Mouse (Mus musculus): ENCODE measurements around the gene Plcd3. TPM values are rescaled to one million over a fixed set of nuclear protein-coding genes. Genes with fewer than 3 reads are reported as not detected.
A peak's percentile ranks its signal among the peaks of the same experiment; 100 is the strongest.

Gene Plcd3
- total RNA-seq (2022) = 10 to 100 TPM; 17.5 to 20.3 (median 18.0) TPM

DNA sequence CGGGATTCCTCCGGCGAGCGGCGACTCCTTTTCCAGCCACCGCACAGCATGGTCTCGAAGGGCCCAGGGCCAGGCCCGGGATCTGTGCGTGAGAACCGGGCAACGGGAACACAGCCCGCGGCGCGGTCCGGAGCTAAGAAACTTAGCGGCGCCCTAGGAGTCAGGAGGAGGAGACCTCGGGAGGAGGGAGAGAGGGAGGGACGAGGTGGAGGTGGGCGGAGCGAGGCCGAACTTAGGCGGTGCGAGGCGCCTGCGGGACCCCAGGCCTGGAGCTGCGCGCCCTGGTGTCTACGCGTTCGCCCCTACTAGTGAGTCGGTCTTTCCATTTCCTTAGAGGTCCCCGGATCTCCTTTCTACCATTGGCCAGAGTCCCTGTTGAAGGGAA is at the start of gene Plcd3, which contains the start of gene Acbd4:
Plcd3 (minus strand) TSS at position 178 of the 385 bp plus-strand sequence.
Acbd4 (plus strand) TSS at position 202 of the 385 bp plus-strand sequence.
- peak; percentile 55 to 63 for DNase-seq (ENCODE audit: low spot score in 2 of 2)

GRCm38 (mm10) chr11:103149771-103150170 is 48.3 kb upstream of the Plcd3 start:
- DNase-seq (ENCODE audit: low spot score in 2 of 2) = no peak

DNA sequence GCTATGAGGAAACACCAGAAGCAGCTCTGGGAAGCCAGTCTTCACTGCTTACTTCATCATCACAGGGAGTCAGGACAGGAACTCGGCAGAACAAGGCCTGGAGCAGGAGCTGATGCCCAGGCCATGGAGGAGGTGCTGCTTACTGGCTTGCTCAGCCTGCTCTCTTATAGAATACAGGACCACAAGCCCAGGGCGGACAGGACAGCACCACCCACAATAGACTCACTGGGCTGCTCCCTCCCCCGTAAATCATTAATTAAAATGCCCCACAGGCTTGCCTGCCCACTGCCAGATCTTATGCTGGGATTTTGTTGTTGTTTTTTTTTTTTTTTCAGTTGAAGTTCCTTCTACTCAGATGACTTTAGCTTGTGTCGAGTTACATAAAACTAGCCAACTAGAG is 46.3 kb upstream of the Plcd3 start:
- DNase-seq (ENCODE audit: low spot score in 2 of 2) = no peak

- DNase-seq (ENCODE audit: low spot score in 2 of 2) = no peak
These were observed 44.9 kb upstream of the Plcd3 start for GRCm38 (mm10) chr11:103146386-103146785.

DNA sequence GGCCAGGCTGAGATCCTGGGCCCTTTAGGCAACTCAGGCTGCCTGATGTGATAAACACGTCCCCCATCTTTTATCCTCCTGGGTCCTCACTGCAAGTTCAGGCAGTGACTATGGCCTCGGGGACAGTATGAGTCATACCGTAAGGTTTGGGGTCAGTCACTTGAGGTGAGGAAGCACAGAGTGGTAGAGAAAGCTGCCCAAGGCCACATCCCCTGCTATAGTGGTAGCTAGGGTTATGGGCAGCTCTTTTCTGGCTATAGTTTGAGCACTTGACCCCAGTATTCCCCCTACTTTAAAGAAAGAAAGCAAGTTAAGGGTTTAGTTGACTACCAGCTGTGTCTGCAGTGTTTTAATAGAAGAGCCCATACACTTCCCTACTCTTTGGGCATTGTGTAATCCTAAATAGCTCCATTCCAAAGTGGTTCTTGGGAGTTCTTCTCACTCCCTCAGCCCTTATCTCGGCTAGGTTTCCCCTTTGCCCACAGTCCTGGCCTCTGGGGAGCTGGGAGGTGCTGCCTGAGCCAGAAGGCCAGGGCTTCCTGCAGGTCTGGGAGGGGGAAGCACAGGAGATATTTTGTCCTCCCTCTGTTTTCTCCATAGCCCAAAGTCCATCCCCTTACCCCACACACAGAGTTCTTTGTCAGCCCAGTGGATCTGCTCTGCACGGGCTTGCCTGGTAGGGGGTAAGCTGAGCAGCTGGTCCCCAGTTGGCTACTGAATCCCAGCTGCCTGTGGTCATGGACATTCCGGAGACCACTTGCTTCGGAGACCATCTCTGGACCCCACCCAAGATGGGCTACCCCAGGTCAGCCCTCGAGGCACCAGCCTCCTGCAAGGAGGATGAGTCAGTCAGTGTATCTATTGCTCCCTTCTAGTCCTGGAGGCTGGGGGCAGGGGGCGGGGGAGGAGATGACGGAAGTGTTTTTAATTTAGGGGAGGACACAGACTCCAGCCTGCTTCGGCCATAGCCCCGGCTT is 43.1 kb upstream of the Plcd3 start:
- no peak for DNase-seq (ENCODE audit: low spot score in 2 of 2)

- peak; percentile 66 to 91 for DNase-seq (ENCODE audit: low spot score in 2 of 2)
These were observed 41.2 kb upstream of the Plcd3 start for GRCm38 (mm10) chr11:103142441-103143182.

DNA sequence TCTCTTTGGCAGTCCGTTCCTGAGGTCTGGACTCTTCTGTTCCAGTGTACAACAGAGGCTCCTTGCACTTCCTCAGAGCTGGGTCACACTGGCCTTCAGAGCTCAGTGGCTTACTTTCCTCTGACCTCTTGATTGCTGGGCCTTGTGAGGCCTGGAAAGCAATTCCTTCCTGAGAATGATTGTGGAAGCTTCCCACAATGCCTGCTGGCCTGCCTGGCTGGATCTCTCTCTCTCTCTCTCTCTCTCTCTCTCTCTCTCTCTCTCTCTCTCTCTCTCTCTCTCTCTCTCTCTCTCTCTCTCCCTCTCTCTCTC is 40.4 kb upstream of the Plcd3 start:
- no peak for DNase-seq (ENCODE audit: low spot score in 2 of 2)

DNA sequence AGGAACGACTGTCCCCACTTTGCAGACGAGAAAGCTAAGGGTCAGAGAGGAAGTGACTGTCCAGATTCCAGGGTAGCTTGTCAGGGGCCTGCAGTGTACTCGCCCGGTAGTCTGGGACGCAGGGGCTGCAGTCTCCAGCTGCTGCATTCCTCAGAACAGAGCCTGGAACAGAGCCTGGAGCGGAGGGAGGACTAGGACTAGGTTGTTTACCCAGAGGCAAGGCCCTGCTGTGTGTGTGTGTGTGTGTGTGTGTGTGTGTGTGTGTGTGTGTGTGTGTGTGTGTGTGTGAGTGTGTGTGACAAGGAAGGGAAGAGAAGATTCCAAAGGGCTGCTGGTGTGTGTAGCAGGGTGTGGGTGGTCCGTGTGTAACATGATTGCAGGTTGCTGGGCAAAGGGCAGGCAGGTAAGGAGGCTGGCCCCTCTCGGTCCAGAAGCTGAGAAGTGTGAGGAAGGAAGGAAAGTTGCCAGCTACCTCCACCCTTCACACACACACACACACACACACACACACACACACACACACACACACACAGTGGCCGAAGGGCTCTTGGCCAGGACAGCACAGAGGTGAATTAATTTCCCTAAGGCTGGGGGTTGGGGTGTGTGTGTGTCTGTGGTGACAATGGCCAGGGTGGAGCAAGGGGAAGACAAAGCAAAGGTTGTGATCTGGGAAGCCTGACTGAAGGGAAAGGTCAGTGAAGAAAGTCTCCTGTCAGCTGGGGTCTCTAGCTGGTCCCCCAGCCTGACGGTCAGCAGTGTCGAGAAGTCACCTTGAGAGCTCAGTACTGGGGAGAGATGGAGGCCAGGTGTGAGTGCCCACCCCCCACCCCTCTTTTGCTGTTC is 39.9 kb upstream of the Plcd3 start:
- no peak for DNase-seq (ENCODE audit: low spot score in 2 of 2)

DNA sequence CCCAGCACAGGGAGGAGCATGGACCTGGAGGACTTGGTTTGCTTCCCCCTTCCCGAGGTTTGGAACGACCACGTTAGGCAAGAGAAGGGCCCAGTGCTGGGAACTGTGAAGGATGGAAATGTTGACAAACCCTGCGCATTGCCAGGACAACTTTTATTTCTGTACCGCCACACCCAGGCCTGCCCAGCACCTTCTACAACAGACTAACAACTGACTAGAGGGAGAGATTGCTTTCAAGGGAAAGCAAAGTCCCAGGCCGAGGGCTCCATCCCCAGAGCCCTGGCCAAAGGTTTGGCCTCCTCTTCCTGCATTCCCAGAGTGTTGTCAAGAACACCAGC is 39.3 kb upstream of the Plcd3 start:
- DNase-seq (ENCODE audit: low spot score in 2 of 2) = no peak

- no peak for DNase-seq (ENCODE audit: low spot score in 2 of 2)
These were observed 38.7 kb upstream of the Plcd3 start for GRCm38 (mm10) chr11:103139951-103140762.

- DNase-seq (ENCODE audit: low spot score in 2 of 2) = no peak
These were observed 34.6 kb upstream of the Plcd3 start for GRCm38 (mm10) chr11:103136039-103136577.

DNA sequence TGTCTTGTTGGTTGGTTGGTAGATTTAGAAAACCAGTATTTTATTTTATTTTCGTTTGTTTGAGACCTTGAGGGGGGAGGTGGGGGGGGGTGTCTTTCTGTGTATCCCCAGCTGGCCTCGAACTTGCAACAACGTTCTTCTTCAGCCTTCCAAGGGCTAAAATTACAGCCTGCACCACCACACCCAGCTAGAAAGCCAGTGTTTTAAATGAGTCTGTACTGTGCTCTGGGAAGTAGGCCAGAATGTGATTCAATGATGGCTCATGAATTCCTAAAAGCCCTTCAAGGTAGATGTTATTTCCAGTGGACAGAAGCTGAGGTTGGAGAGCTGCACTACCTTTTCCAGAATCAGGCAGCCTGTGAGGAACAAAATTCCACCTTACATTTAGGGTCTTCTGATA is 32.8 kb upstream of the Plcd3 start:
- DNase-seq (ENCODE audit: low spot score in 2 of 2) = no peak

- DNase-seq (ENCODE audit: low spot score in 2 of 2) = no peak
These were observed 32.2 kb upstream of the Plcd3 start for GRCm38 (mm10) chr11:103133456-103134185.

- peak; percentile 100 for DNase-seq (ENCODE audit: low spot score in 2 of 2)
These were observed 31.4 kb upstream of the Plcd3 start for GRCm38 (mm10) chr11:103132576-103133455.

- peak in 1 of 2 experiments; percentile 56 for DNase-seq (ENCODE audit: low spot score in 2 of 2)
These were observed 30.5 kb upstream of the Plcd3 start, which contains the start of gene Hexim2 for GRCm38 (mm10) chr11:103131701-103132575. Hexim2 (plus strand) TSS chr11:103132429.

- no peak for DNase-seq (ENCODE audit: low spot score in 2 of 2)
These were observed 18.9 kb upstream of the Plcd3 start for GRCm38 (mm10) chr11:103120315-103120714.

GRCm38 (mm10) chr11:103119609-103120008 is 18.2 kb upstream of the Plcd3 start:
- DNase-seq (ENCODE audit: low spot score in 2 of 2) = no peak

- no peak for DNase-seq (ENCODE audit: low spot score in 2 of 2)
These were observed 17.4 kb upstream of the Plcd3 start for GRCm38 (mm10) chr11:103118866-103119265.
